Mouse (Mus musculus) cortical plate, adult 2 months (tissue): ENCODE measurements around the gene Napsa.

ENCODE experiments used
- CTCF ChIP-seq: fragments of 200-500 bp; IDR thresholded peaks from 2 replicates; pipeline ENCODE4 v1.5.1; 2011; ENCODE audit warnings: mild to moderate bottlenecking, control low read depth, low read length; ENCODE audit not compliant: insufficient read depth; ENCODE audit errors: extremely low read depth
- POLR2A ChIP-seq: fragments of 200-500 bp; IDR thresholded peaks from 2 replicates; pipeline ENCODE4 v1.6.1; 2011; ENCODE audit warnings: mild to moderate bottlenecking, low read length, control low read depth; ENCODE audit not compliant: insufficient read depth; ENCODE audit errors: extremely low read depth

DNA sequence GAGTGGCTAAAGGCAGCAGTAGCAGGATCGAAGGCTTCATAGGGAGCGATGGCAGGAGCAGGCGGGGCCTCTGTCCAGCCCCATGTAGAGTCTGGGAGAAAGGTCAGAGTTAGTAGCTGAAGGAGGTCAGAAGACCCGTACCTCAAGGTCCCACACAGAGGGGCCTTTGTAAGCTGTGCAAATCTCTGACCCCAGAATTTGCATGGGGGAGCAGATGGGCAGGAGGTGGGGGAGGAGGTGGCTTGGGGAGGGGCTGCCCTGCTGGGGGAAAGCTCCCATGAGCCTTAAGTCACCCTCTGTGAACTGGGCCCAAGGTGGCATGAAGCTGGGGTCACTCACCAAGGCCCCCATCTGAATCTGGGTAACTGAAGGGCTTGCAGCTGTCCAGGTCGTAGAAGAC is 42.7 kb upstream of the Napsa start:
- TF ChIP-seq POLR2A (no peak), CTCF (no peak)
